Mouse (Mus musculus) lung, adult 18-20 months (tissue): Measurements from ENCODE around the gene Itm2b.

Experiments
- DNase-seq, 2 experiments: peaks; one replicate each; pipeline ENCODE4 v3.0.0; 2022; ENCODE audit warnings: mixed read lengths in 2 of 2

Itm2b gene

GRCm38 (mm10) chr14:73394263-73395006 is 9.3 kb upstream of the Itm2b start:
- DNase-seq: no peak

GRCm38 (mm10) chr14:73391457-73391856 is 6.4 kb upstream of the Itm2b start:
- DNase-seq: no peak

GRCm38 (mm10) chr14:73390196-73390595 is 5.1 kb upstream of the Itm2b start:
- DNase-seq: no peak

GRCm38 (mm10) chr14:73389059-73389458 is 4.0 kb upstream of the Itm2b start:
- DNase-seq: peak; percentile 72 to 83

GRCm38 (mm10) chr14:73388546-73388945 is 3.5 kb upstream of the Itm2b start:
- peak; percentile 69 to 79 for DNase-seq

GRCm38 (mm10) chr14:73386493-73386892 is 1.4 kb upstream of the Itm2b start:
- DNase-seq: no peak

- no peak for DNase-seq
These were observed 758 bp upstream of the Itm2b start for GRCm38 (mm10) chr14:73385720-73386374.

- DNase-seq: peak in 1 of 2 experiments; percentile 45
These were observed 560 bp downstream of the Itm2b start for GRCm38 (mm10) chr14:73384546-73384912.

- DNase-seq: no peak
These were observed 1.3 kb downstream of the Itm2b start for GRCm38 (mm10) chr14:73383746-73384145.

- peak; percentile 74 to 87 for DNase-seq
These were observed 2.4 kb downstream of the Itm2b start for GRCm38 (mm10) chr14:73382699-73383098.

GRCm38 (mm10) chr14:73381559-73381958 is 3.5 kb downstream of the Itm2b start:
- no peak for DNase-seq

- DNase-seq: no peak
These were observed 7.3 kb downstream of the Itm2b start for GRCm38 (mm10) chr14:73377804-73378203.

GRCm38 (mm10) chr14:73376920-73377319 is 8.2 kb downstream of the Itm2b start:
- no peak for DNase-seq

GRCm38 (mm10) chr14:73375903-73376302 is 9.2 kb downstream of the Itm2b start:
- no peak for DNase-seq

- DNase-seq: no peak
These were observed 9.6 kb downstream of the Itm2b start for GRCm38 (mm10) chr14:73375445-73375844.

GRCm38 (mm10) chr14:73374315-73374890 is 10.7 kb downstream of the Itm2b start:
- peak in 1 of 2 experiments; percentile 46 for DNase-seq

- no peak for DNase-seq
These were observed 11.5 kb downstream of the Itm2b start for GRCm38 (mm10) chr14:73373606-73374005.

- no peak for DNase-seq
These were observed 12.1 kb downstream of the Itm2b start for GRCm38 (mm10) chr14:73372990-73373389.

GRCm38 (mm10) chr14:73371577-73371976 is 13.5 kb downstream of the Itm2b start:
- no peak for DNase-seq

GRCm38 (mm10) chr14:73370695-73371372 is 14.3 kb downstream of the Itm2b start:
- no peak for DNase-seq

GRCm38 (mm10) chr14:73370078-73370670 is 14.9 kb downstream of the Itm2b start:
- no peak for DNase-seq

- DNase-seq: no peak
These were observed 15.5 kb downstream of the Itm2b start for GRCm38 (mm10) chr14:73369634-73370033.

- no peak for DNase-seq
These were observed 16.1 kb downstream of the Itm2b start for GRCm38 (mm10) chr14:73368966-73369365.
